Mouse (Mus musculus) neural tube, embryonic 13.5 days (tissue): ENCODE results near the gene Lrwd1. TPM values are rescaled to one million over a fixed set of nuclear protein-coding genes. Genes with fewer than 3 reads are reported as not detected.
A peak's percentile ranks its signal among the peaks of the same experiment; 100 is the strongest.

Experiments used
- ATAC-seq: fragments of 200-750 bp; cut with Nextera tagmentation; 2 replicates; pipeline ENCODE4 v1.8.0; 2017; ENCODE audit warnings: low read depth, mild to moderate bottlenecking, moderate TSS enrichment, moderate library complexity
- H3K27ac ChIP-seq: fragments of 300-500 bp; sonication (generic); replicated peaks from 2 replicates; pipeline ENCODE4 v1.5.1; 2015; ENCODE audit warnings: moderate library complexity, mild to moderate bottlenecking, inconsistent platforms
- H3K27me3 ChIP-seq: fragments of 300-500 bp; sonication (generic); 2 replicates; pipeline ENCODE4 v1.6.1; 2015; ENCODE audit warnings: mild to moderate bottlenecking, inconsistent platforms
- H3K36me3 ChIP-seq: fragments of 300-500 bp; sonication (generic); 2 replicates; pipeline ENCODE4 v1.6.1; 2015; ENCODE audit warnings: mild to moderate bottlenecking, inconsistent platforms
- H3K4me1 ChIP-seq: fragments of 300-500 bp; sonication (generic); replicated peaks from 2 replicates; pipeline ENCODE4 v1.6.1; 2015; ENCODE audit warnings: inconsistent platforms
- H3K4me2 ChIP-seq: fragments of 300-500 bp; sonication (generic); 2 replicates; pipeline ENCODE4 v1.6.1; 2015; ENCODE audit warnings: inconsistent platforms, mild to moderate bottlenecking, moderate library complexity
- H3K4me3 ChIP-seq: fragments of 300-500 bp; sonication (generic); 2 replicates; pipeline ENCODE4 v1.5.1; 2015; ENCODE audit warnings: mild to moderate bottlenecking, inconsistent platforms
- H3K9ac ChIP-seq: fragments of 300-500 bp; sonication (generic); 2 replicates; pipeline ENCODE4 v1.6.1; 2015; ENCODE audit warnings: moderate library complexity, mild to moderate bottlenecking, inconsistent platforms
- H3K9me3 ChIP-seq: fragments of 300-500 bp; sonication (generic); 2 replicates; pipeline ENCODE4 v1.6.1; 2016; ENCODE audit warnings: inconsistent platforms
- WGBS: fragments of 180-500 bp; shearing (Covaris S2); methylation state at CpG from one replicate; pipeline ENCODE4 v1.1.7; 2015; 5-methylcytosine and 5-hydroxymethylcytosine counted together
- polyA plus RNA-seq: library from polyadenylated mRNA; unstranded; fragments of >200 nt; fragmentation: Nextera tagmentation; extraction: Ambion mirVana; gene quantifications from 2 replicates; pipeline ENCODE4 v1.2.1, GENCODE M21; 2015

Gene Lrwd1
- 25.0 and 25.6 TPM in 2 replicates for polyA plus RNA-seq

DNA sequence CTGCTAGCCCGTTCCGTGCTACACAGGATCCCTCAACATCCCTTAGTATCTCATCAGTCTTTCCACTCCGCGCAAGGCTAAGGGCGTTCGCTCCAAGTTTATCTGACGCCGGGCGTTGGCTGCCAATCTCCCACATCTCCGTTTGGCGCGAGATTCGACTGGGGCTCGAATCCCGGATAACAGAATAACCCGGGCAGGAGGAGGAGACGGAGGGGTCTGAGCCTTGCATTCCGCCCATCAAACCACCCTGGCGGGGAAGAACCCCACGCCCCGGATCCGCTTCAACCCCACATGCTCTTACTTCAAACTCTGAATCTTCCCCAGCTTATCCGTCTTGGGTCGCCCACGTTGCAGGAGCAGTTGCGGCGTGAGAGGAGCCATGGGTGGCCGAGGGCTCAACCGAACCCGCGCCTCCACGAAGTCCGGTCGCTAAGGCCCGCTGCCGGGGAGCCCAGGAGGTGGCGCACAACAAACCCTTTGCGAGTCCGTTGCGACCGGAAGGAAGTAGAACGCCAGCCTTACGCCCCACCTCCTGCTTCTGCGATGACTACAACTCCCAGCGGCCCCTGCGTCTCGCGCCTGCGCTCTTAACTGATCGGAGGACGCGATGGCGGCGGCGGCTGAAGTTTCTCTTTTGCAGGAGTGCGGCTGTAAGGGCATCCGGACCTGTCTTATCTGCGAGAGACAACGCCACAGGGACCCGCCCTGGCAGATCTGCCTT lies at the start of gene Lrwd1, which contains the start of gene Alkbh4:
Gene Lrwd1, minus strand, starts transcription at position 504 of the 721 bp plus-strand sequence.
Gene Alkbh4, plus strand, starts transcription at position 576 of the 721 bp plus-strand sequence.
- peak within 1 kb of the TSS; percentile 77 for H3K4me3 ChIP-seq
- peak within 1 kb of the TSS; percentile 78 for H3K9ac ChIP-seq
- peak within 1 kb of the TSS; percentile 33 for H3K27ac ChIP-seq
- peak; percentile 94 for ATAC-seq
- no peaks in the 10 kb centered on the region for H3K27me3 ChIP-seq
- peaks cover 33% of the 10 kb centered on the region for H3K4me1 ChIP-seq
- no peaks in the 10 kb centered on the region for H3K9me3 ChIP-seq
- peaks cover 53% of the 10 kb centered on the region for H3K36me3 ChIP-seq
- WGBS, result under 1% methylated on average over 60 of the region's 60 CpGs
- peak within 1 kb of the TSS; percentile 70 for H3K4me2 ChIP-seq

DNA sequence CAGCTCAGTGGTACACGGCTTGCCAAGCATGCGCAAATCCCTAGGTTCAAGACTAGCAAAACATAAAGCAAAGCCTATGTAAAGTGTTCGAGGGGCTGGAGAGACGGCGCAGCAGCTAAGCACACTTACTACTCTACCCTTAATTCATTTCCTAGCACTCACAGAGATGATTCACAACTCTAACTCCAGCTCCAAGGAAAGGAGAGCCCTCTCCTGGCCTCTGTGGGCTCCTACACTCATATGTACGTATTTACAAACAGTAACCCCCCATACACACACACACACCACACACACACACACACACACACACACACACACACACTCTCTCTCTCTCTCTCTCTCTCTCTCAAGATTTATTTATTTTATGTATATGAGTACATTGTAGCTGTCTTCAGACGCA lies 47.9 kb upstream of the Lrwd1 start:
- Histone ChIP-seq H3K4me1 (no peaks in the 10 kb centered on the region), H3K4me3 (no peak overlapping the region), H3K9ac (no peak overlapping the region), H3K27me3 (no peaks in the 10 kb centered on the region), H3K9me3 (no peaks in the 10 kb centered on the region), H3K36me3 (peaks cover 82% of the 10 kb centered on the region), H3K27ac (no peak overlapping the region), H3K4me2 (no peak overlapping the region)
- ATAC-seq, result no peak
- 90% methylated on average over 7 of the region's 7 CpGs for WGBS

DNA sequence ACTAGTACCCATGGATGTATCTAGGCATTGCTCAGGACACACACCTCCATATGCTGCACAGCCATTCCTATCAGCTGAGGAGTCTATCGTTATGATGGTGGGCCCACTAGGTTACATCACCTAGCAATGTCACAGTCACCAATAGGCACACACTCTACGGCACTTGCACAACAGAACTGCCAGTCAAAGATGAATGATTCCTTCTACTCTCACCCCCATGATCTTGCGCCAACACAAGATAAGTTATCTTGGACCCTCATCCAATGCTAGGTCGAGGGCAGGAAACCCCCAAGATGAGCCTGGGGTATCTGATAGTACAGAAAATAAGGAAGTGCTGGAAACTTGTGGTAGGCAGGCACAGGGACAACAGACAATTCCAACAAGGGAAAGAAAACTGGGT lies 47.0 kb upstream of the Lrwd1 start:
- H3K9ac ChIP-seq, result no peak overlapping the region
- H3K4me3 ChIP-seq, result no peak overlapping the region
- H3K4me2 ChIP-seq, result no peak overlapping the region
- no peak overlapping the region for H3K27ac ChIP-seq
- WGBS, result 95% methylated on average over 4 of the region's 4 CpGs
- H3K36me3 ChIP-seq, result peaks cover 82% of the 10 kb centered on the region
- H3K9me3 ChIP-seq, result no peaks in the 10 kb centered on the region
- H3K27me3 ChIP-seq, result no peaks in the 10 kb centered on the region
- no peaks in the 10 kb centered on the region for H3K4me1 ChIP-seq
- no peak for ATAC-seq

DNA sequence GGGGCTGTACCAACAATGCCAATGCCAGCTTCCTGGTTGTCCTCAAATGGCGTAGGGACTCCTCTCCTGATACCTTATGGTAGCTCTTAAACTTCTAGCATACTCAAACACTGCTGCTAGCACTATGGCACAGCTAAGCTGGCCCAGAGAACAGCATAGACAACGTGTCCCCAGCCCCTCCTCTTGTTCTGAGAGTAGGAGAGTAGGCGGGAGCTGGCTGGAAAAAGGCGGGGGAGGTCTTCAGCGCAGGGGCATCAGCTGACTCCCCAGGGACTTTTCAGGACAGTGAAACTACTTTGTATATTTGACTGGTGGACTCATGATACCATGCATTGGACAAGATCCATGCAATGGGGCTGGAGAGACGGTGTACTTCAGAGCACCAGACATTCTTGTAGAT lies 46.2 kb upstream of the Lrwd1 start:
- Histone ChIP-seq H3K27me3 (no peaks in the 10 kb centered on the region), H3K27ac (no peak overlapping the region), H3K9me3 (no peaks in the 10 kb centered on the region), H3K36me3 (peaks cover 84% of the 10 kb centered on the region), H3K4me3 (no peak overlapping the region), H3K4me1 (no peaks in the 10 kb centered on the region), H3K4me2 (no peak overlapping the region), H3K9ac (no peak overlapping the region)
- ATAC-seq, result no peak
- 89% methylated on average over 6 of the region's 6 CpGs for WGBS

DNA sequence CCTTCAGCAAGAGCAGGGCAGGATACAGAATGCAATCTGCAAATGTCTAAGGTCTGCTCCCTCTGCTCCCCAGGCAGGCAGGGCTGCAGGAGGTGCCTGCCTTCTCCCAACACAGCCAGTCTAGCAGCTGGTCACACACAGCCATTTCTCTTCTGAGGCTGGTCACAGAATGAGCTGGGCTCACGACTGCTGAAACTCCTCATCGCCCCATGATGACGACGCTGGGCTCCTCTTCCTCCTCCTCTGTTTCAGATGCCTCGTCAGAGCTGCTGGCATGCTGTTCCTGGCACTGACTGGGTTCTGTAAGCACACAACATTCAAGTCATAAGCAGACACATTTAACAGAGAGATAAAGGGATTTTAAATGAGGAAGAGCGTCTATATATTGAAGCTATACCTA lies 45.3 kb upstream of the Lrwd1 start:
- 82% methylated on average over 6 of the region's 6 CpGs for WGBS
- no peaks in the 10 kb centered on the region for H3K4me1 ChIP-seq

DNA sequence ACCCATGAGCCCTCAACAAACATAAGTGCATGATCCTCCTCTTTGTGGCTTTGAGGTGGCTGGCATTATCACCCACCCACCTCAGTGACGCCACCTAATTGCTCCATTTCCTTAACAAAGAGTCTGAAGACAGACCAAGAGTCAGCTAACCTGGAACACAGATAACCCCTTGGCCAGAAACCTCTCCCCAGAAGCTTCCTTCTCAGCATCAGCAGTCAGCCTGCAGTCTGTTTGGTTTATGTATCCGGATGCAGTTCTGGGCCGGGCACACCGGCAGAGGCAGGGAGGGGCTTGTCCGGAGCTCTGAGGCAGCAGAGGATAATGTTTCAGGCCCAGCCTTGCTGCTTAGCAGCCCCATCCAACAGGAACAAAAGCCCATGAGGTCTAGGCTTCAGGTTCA lies 43.7 kb upstream of the Lrwd1 start:
- H3K4me1 ChIP-seq, result no peaks in the 10 kb centered on the region
- WGBS, result 58% methylated on average over 5 of the region's 5 CpGs
- H3K9ac ChIP-seq, result no peak overlapping the region
- no peaks in the 10 kb centered on the region for H3K27me3 ChIP-seq
- ATAC-seq, result no peak
- H3K4me3 ChIP-seq, result no peak overlapping the region
- no peak overlapping the region for H3K4me2 ChIP-seq
- peaks cover 67% of the 10 kb centered on the region for H3K36me3 ChIP-seq
- no peak overlapping the region for H3K27ac ChIP-seq
- H3K9me3 ChIP-seq, result no peaks in the 10 kb centered on the region

More for the DNA sequence above, 45.3 kb upstream of the Lrwd1 start:
- Histone ChIP-seq H3K9me3 (no peaks in the 10 kb centered on the region), H3K4me3 (no peak overlapping the region), H3K4me2 (no peak overlapping the region), H3K27me3 (no peaks in the 10 kb centered on the region), H3K36me3 (peaks cover 84% of the 10 kb centered on the region), H3K27ac (no peak overlapping the region), H3K9ac (no peak overlapping the region)
- no peak for ATAC-seq

DNA sequence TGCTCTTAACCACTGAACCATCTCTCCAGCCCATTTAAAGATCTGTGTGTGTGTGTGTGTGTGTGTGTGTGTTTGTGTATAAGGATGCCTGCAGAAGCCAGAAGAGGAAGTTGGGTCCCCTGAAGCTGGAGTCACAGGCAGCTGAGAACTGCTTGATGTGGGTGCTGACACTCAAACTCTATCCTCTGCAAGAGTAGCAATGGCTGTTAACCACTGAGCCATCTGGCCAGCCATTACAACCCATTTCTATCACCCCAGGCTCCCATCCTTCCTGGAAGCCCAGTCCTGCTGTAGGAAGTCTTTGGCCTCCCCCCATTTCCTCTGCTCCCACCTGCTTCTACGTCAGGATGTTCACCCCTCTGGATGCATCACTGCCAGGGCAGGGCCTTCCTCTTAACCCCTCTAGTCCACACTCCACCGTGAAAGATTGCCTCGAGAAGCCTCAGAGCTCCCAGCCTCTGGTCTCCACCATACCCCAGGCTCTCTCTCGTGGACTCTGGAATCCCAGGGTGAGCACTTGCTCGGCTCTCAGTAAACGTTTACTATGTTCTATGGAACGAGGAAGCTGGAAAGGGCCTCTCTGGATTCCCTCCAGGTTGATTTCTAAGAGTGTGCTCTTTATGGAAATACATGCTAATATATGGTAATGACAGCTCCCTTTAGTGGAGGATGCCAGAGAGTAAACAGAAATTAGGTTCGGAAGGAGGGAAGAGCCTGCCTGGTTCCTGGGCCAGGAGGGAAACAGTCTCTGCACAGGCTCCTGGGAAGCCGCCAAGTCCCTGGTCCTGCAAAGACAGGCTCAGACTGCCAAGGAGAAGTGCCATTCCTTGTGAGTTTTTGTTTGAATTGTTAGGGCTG lies 38.0 kb upstream of the Lrwd1 start:
- Histone ChIP-seq H3K9me3 (no peaks in the 10 kb centered on the region), H3K4me1 (peaks cover 31% of the 10 kb centered on the region), H3K27ac (peak overlapping the region; percentile 30; the same call in 1 of the 2 replicates), H3K36me3 (peaks cover 19% of the 10 kb centered on the region), H3K4me2 (no peak overlapping the region), H3K27me3 (peaks cover 6% of the 10 kb centered on the region; the same call in 1 of the 2 replicates), H3K9ac (no peak overlapping the region; the same call in 1 of the 2 replicates), H3K4me3 (no peak overlapping the region)
- no peak for ATAC-seq
- 52% methylated on average over 9 of the region's 9 CpGs for WGBS

DNA sequence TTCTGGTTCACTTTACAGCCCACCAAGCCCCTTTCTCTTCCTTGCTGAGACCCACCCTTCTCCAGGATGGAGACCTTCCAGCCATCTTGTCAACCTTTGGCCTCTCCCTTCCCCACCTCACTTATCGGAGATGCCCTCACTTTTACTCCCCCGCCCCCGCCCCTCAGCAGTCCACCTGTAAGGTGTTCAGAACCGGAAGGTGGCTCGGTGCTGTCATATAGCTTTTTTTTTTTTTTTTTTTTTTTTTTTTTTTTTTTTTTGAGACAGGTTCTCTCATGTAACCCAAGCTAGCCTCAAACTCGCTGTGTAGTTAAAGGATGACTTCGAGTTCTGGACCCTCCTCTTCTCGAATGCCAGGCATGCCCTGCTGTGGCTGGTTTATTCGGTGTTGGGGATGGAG lies 37.1 kb upstream of the Lrwd1 start:
- Histone ChIP-seq H3K4me3 (no peak overlapping the region), H3K9me3 (0 out of 2 replicates have a peak, but pooled peaks cover 5% of the 10 kb centered on the region), H3K4me1 (peaks cover 31% of the 10 kb centered on the region), H3K36me3 (peaks cover 17% of the 10 kb centered on the region; the same call in 1 of the 2 replicates), H3K4me2 (no peak overlapping the region), H3K27me3 (peaks cover 6% of the 10 kb centered on the region; the same call in 1 of the 2 replicates), H3K27ac (no peak overlapping the region), H3K9ac (no peak overlapping the region)
- WGBS, result 83% methylated on average over 9 of the region's 9 CpGs
- ATAC-seq, result no peak

DNA sequence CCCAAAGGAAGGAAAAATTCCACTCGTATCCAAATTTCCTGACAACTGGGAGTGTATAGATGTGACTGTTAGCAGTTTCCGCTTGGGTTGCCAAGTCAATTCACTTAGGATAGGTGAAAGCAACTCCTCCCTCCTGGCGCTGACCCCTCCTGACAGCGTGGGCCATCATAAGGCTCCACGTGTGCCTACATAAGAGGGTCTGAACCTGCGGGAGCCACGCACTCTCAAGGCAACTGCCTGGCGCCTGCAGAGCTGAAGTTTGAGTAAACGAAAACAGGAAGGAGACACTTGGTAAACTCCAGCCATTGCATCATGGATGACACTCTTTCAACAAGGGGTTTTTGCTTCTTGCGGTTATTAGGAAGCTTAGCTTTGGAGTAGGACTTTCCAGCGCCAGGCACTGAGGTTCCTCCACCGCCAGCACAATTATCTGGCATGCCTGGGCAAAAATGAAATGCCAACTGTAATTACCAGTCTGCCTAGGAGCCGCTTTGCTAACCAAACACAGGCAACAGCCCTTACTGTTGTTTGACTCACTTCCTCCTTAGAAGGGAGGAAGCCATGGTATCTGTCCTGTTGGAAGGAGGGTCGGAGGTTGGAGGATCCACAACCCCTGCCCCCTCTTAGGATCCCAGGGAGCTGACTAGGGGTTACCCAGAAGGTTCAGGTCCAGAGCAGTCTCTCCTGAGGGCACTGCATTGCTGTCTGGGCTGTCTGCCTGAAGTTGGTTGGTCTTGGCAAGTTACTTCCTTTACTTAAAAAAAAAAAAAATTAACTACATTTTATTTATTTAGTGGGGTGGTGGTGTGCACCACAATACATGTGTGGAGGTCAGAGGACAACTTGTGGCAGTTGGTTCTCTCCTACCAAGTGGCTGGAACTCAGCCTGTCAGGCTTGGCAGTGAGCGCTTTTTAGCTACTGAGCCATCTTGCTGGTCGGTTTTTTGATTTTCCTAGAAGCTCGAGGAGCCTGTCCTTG lies 35.8 kb upstream of the Lrwd1 start:
- H3K27me3 ChIP-seq, result peaks cover 6% of the 10 kb centered on the region; the same call in 1 of the 2 replicates
- peak overlapping the region; percentile 79 for H3K27ac ChIP-seq
- 36% methylated on average over 17 of the region's 17 CpGs for WGBS
- H3K9me3 ChIP-seq, result 0 out of 2 replicates have a peak, but pooled peaks cover 5% of the 10 kb centered on the region
- ATAC-seq, result no peak
- H3K4me2 ChIP-seq, result peak overlapping the region; percentile 90
- peak overlapping the region; percentile 84 for H3K9ac ChIP-seq
- peaks cover 31% of the 10 kb centered on the region for H3K4me1 ChIP-seq
- H3K4me3 ChIP-seq, result peak overlapping the region; percentile 65
- H3K36me3 ChIP-seq, result peaks cover 15% of the 10 kb centered on the region

DNA sequence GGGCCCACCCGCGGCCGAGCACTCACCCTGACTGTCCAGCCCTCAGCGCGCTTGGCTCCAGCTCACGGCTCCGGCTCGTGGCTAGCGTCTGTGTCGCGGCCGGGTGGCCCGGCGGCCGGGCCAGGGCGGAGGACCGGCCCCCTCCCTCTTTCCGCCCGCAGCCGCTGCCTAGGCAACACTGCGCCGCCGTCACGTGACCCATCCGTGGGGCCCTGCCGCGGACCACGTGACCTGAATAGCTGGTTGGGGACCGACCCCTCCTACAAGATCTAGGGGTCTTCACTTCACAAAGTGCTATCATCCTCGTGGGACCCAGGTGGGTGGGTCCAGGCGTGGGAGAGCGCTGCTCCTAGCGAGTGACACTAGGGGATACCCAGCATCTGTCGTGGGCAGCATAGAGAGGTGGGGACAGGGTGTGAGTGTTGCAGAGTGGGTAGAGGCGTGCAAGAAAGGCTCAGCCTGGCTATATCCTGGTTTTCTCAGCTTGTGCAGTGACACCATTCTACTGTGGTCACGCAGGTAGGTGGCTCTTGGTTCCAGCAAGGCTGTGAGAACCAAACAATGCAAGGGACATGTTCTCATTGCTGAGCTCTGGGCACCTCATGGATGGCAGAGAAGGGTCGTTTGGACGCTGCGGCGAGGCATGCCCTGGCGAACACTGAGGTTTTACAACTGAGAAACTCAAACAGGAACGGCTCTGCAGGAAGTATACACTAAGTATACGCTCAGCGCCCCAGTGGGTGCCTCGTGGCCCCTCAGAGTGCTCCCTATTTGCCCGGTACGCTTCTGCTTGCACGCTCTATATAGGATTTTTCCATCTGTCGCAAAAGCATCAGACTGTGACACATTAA lies 34.9 kb upstream of the Lrwd1 start, which contains the start of gene Orai2:
Gene Orai2, minus strand, starts transcription at position 202 of the 851 bp plus-strand sequence.
- 3% methylated on average over 49 of the region's 49 CpGs for WGBS
- Histone ChIP-seq H3K4me1 (peaks cover 39% of the 10 kb centered on the region), H3K27ac (peak within 1 kb of the TSS; percentile 79), H3K27me3 (peaks cover 6% of the 10 kb centered on the region; the same call in 1 of the 2 replicates), H3K9ac (peak within 1 kb of the TSS; percentile 84), H3K4me2 (peak within 1 kb of the TSS; percentile 90), H3K9me3 (0 out of 2 replicates have a peak, but pooled peaks cover 5% of the 10 kb centered on the region), H3K36me3 (peaks cover 15% of the 10 kb centered on the region), H3K4me3 (peak within 1 kb of the TSS; percentile 65)
- ATAC-seq, result peak; percentile 84
